Mouse (Mus musculus) right cerebral cortex, postnatal 4 days (tissue): Measurements from ENCODE around the gene Dhcr24.

Experiments used
- DNase-seq: peaks from one replicate; pipeline ENCODE4 v3.0.0-alpha.2; 2022

Dhcr24 gene

GRCm38 (mm10) chr4:106560846-106561781 is at the start of gene Dhcr24:
TSS of gene Dhcr24 (plus strand) at chr4:106561038.
- DNase-seq = peak; percentile 93

DNA sequence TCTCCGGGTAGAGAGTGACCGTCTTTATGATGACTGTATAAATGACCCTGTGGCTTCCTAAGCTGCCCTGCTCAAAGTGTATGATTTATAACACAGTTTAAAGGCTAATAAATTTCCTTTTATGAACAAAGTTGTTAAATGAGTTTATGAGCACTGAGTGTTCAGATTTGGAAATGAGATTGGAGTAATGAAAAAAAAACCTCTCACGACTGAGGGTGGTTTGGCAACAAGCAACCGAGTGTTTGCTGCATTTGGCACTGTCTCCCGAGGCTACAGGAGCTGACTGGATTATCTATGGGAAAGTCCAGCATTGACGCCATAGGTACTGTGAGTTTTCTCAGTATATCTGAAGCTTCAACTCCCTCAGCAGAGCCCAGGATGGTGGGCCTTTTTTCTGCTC is 46.2 kb upstream of the Dhcr24 start:
- no peak for DNase-seq

- DNase-seq = no peak
Measured at GRCm38 (mm10) chr4:106522547-106522946, 38.3 kb upstream of the Dhcr24 start.

DNA sequence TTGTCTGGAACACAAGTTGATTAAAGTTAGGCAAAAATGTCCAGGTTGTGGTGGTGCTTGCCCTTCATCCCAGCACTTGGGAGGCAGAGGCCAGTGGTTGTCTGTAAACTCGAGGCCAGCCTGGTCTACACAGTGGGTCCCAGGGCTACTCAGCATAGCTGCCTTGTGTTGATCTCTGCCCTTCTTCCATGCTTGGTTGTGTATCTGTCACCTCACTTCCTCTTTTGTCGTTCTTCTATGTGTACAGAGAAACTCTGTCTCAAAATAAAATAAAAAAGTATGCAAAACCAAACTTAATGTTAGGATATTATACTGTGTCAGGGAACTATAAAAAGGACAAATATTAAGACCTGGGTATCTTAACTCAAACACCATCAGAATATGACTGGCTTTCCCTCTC is 36.7 kb upstream of the Dhcr24 start:
- no peak for DNase-seq

- DNase-seq = no peak
Measured at GRCm38 (mm10) chr4:106525001-106525400, 35.8 kb upstream of the Dhcr24 start.

GRCm38 (mm10) chr4:106527856-106528547 is 32.8 kb upstream of the Dhcr24 start:
- peak; percentile 42 for DNase-seq

DNA sequence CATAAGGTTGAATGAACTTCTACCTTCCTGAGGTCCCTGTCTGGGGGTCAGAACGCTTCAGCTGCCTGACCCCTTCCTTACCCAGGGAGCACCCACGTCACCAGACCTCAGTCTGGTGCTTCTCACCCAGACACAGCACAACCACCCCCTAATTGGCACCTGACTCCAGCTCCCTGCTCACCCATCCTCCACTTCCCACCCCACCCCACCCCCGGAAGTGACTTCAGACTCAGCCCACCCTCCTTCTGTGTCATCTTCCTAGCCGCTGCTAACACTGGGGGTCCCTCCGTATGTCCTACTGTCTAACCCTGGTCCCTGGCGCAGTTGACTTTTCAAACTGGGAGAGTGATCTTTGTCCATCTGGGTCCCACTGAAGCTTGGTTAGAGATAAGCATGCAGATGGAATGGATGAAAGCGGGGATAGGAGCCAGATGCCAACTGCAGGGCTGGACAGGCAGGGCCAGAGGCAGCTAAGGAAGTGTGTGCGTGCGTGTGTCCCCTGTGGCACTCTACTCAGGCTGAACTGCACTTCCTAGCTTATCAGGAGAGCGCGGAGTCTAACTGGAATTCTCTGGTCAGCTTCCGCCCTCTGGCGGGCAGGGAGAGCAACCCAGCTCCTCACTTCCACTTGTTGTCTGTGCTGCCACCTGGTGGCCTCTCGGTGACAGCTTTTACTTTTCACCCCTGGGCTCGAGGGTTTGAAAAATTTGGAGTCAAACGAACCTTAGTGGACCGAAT is 31.3 kb upstream of the Dhcr24 start:
- peak; percentile 95 for DNase-seq

- DNase-seq = no peak
Measured at GRCm38 (mm10) chr4:106530113-106530482, 30.7 kb upstream of the Dhcr24 start.

DNA sequence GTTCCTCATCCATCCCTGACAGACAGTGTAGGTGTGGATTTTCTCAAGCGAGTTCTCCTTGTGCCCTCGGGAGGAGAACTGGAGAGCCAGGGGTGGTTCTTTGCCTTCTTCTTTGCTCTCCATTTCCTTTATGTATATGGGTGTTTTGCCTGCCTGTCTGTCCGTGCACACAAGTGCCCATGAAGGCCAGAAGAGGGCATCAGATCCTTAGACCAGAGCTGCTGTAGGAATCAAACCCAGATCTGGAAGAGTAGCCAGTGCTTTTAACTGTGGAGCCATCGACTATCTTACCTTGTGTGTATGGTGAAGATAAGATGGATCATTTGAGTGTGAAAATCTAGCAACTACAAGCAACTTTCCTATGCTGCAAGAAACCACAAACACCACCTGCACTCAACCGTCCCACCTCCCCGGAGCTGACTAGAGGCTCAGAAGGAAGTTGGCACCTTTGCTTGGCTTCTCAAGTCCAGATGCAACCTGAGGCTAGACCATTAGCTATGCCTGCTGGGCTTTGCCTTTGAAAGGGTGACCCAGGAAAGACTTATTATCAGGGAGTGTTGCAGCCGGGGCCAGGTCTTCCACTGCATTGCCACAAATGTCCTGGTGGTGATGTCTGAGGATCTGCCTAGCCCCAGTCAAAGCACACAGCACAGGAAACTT is 27.3 kb upstream of the Dhcr24 start:
- no peak for DNase-seq

- DNase-seq = no peak
Measured at GRCm38 (mm10) chr4:106534256-106534655, 26.6 kb upstream of the Dhcr24 start.

DNA sequence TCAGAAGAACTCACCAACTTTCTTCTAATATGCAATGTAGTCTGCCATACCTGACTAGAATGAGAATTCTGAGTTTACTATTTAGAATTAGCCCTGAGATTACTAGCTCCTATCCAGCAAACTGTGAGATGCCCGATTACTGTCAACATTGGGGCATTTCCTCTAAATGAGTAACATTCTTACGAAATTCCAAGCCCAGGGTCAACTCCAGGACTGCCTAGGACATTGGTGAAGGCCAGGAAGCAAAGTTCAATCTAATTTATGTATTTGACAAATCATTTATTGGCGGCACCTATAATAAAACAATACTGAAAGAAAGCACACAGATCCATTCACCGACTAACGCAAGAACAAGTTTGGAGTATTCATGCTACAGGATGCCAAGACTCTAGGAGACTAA is 21.1 kb upstream of the Dhcr24 start:
- no peak for DNase-seq

- DNase-seq = no peak
Measured at GRCm38 (mm10) chr4:106541491-106541890, 19.3 kb upstream of the Dhcr24 start.

- DNase-seq = no peak
Measured at GRCm38 (mm10) chr4:106542211-106542610, 18.6 kb upstream of the Dhcr24 start.

DNA sequence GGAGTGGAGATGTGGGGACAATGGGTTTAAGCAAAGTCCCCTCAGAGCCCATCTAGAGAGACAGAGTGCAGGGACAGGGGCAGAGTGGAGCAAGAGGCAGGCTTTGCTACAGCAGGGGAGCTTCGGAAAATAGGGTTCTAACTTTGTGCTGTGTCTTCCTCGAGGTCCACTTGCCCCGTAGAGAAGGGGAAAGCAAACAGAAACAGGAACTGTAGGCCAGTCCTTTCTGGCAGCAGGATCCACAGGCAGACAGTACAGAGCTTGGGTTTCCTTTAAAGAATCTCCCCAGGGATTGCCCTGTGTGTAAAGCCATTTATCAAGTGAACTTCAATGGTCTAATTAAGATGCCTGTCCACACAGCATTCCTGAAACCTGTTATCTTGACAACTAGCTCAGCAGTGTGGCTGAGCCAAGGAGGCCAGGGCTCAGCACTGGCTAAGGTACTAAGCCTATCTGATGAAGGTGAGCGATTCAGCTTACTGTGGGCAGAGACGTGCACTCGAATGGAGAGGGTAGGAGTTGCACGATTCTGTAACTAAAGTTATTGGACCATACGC is 14.9 kb upstream of the Dhcr24 start:
- DNase-seq = no peak

GRCm38 (mm10) chr4:106546896-106547295 is 13.9 kb upstream of the Dhcr24 start:
- DNase-seq = no peak

- DNase-seq = no peak
Measured at GRCm38 (mm10) chr4:106548113-106548512, 12.7 kb upstream of the Dhcr24 start.

DNA sequence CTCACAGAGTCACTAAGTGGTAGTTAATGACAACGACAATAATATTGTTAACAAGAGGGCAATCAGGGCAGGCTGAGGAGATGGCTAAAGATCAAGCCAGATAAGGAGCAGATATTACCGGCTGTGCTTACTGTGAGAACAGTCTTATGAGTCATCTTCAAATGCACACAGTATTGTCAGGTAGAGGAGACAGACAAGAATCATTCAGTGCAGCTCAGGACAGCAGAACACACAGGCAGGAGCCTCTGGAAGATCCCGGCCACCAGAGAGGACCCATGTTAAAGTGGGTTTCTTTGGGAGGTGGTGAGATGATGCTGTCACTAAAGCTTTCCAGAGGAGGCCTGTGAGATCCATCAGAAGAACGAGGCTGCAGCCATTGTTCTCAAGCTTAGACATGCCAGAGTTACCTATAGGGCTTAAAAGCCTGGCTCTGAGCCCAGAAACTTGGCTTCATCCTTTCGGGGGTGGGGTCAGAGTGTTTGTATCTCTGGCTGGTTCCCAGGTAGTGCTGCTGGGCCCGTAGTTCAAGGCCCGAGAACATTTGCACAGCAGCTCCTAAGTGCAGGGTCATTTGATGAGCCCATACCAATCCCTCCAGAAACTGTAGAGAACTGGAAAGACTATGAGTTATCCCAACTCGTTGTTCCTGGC is 10.2 kb upstream of the Dhcr24 start:
- DNase-seq = no peak

DNA sequence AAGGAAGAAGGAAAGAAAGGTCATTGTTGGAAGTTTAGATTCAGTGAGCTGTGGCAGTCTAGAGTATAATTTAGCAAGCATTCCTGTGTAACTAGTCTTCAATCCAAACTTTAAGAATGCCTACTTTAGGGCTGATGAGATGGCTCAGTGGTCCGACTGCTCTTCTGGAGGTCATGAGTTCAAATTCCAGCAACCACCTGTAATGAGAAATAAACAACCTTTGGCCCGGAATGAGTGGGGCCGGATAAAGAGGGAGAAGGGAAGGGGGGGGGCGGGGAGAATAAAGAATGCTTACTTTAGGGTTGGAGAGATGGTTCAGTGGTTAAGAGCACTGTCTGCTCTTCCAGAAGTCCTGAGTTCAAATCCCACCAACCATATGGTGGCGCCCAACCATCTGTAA is 3.6 kb upstream of the Dhcr24 start:
- no peak for DNase-seq

- DNase-seq = no peak
Measured at GRCm38 (mm10) chr4:106557978-106558377, 2.9 kb upstream of the Dhcr24 start.

DNA sequence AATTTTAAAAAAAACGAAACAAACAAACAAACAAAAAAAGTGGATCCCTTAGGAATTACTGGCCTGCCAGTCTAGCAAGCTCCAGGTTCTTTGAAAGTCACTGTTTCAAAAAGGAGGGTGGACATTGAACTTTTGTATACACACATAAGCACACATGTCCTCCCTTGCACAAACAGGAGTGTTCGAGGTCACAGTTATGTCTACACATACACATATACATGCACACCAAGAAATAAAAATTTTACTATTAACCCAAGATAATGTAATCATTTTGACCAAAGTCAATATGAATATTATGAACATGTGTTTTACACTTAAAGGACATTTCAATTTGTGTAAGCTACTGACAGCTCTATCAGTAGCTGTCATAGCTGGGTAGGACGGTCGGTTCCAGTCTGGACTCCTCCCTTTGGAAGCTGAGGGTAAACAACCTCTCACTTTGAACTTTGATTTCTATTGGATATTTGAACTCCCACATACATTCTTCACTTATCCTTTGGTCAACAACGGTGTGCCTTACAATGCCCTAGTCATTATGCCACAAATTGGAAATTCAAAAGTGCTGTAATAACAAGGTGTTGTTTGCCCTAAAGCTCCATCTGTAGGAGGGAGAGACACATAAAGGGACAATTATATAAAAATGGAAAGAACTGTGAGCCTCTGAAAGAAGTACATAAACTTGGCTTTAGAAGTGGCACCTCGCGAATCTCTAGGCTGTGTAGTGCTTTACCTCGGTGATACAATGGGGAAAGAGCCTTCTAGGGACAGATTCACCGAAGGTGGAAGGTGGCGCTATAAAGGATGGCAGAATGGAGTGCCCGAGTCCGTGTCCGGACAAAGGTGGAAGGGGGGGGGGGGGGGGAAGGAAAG is 1.3 kb upstream of the Dhcr24 start:
- DNase-seq = no peak

DNA sequence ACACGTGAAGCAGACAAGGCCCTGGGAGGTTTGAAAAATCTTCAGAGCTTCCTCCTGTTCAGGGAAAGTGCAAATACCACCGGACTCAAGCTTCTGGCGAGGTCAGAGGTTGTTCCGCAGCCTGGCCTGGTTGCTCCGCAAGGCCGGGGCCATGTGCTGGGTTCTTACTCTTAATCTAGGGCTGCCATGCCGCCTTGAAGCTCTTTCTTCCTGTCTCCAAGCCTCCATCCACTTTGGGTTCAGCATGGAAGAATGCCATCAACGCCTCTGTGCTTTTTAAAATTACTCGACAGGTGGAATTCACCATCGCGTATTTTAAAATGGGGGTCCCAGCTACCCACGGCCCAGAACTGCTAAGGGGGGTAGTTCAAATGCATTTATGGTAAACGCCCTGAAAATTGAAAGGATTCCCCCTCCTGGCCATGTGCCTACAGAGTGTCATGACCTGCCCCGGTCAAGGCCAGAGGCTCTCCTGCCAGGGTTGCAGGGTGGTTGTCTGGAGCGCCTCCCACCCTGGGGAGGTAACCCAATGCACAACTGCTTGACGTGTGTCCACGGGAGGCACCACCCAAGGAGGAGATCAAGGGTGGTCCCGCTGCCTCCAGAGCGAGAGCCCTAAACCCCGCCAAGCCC is 509 bp upstream of the Dhcr24 start:
- DNase-seq = no peak
